Mouse (Mus musculus) neural tube, embryonic 10.5 days (tissue): ENCODE measurements around the gene Scgb2b3.

Source experiments
- DNase-seq: peaks from one replicate; pipeline ENCODE4 v3.0.0-alpha.2; 2017; ENCODE audit warnings: low spot score; ENCODE audit errors: extremely low spot score

Scgb2b3 gene

GRCm38 (mm10) chr7:31362022-31362560 is at the start of gene Scgb2b3:
TSS of gene Scgb2b3 (minus strand) at chr7:31362072.
- no peak for DNase-seq

GRCm38 (mm10) chr7:31375292-31375691 is 13.4 kb upstream of the Scgb2b3 start, which contains the start of gene Scgb1b3:
TSS of gene Scgb1b3 (plus strand) at chr7:31375592.
- DNase-seq = no peak
